Mouse (Mus musculus): ENCODE measurements around the gene Zfp111. TPM values are rescaled to one million over a fixed set of nuclear protein-coding genes. Genes with fewer than 3 reads are reported as not detected.

Zfp111 gene
- polyA plus RNA-seq, 1 experiment from 2014 or later = 4.0 TPM

- peak within 1 kb of the TSS; percentile 67 for H3K9ac ChIP-seq (ENCODE audit: low read length)
- WGBS = 5% methylated on average over 28 of the region's 28 CpGs
- H3K9me3 ChIP-seq (ENCODE audit: control insufficient read depth, low read length) = no peaks in the 10 kb centered on the region
- H3K27ac ChIP-seq (replicated peaks) = no peak within 1 kb of the TSS
- no peaks in the 10 kb centered on the region; the same call in 1 of the 2 replicates for H3K4me1 ChIP-seq (replicated peaks; ENCODE audit: control insufficient read depth, insufficient read depth)
- H3K36me3 ChIP-seq (ENCODE audit: control insufficient read depth, insufficient read depth, low read length) = no peaks in the 10 kb centered on the region; the same call in 1 of the 2 replicates
- no peaks in the 10 kb centered on the region for H3K27me3 ChIP-seq (ENCODE audit: control insufficient read depth, insufficient read depth, low read length)
- ATAC-seq (ENCODE audit: low FRiP score, low TSS enrichment) (peak; percentile 87), DNase-seq (ENCODE audit: low spot score) (peak; percentile 63)
- TF ChIP-seq EP300 (optimal IDR thresholded peaks at IDR 0.05) (no peak), CTCF (IDR thresholded peaks at IDR 0.05; ENCODE audit: low read depth) (peak; percentile 18; the same call in 1 of the 2 replicates)
- H3K4me2 ChIP-seq (replicated peaks; ENCODE audit: low read depth) = peak within 1 kb of the TSS; percentile 73
- H3K4me3 ChIP-seq (ENCODE audit: low read depth, low read length) = peak within 1 kb of the TSS; percentile 72
Observed at GRCm38 (mm10) chr7:24237040-24237791, 26.0 kb upstream of the Zfp111 start, which contains the start of gene Zfp109. Zfp109 (minus strand) TSS chr7:24237560.

GRCm38 (mm10) chr7:24210296-24210695 lies 947 bp downstream of the Zfp111 start:
- 72% methylated on average over 2 of the region's 2 CpGs for WGBS
- no peak for TF ChIP-seq CTCF (IDR thresholded peaks at IDR 0.05; ENCODE audit: low read depth)
- TF ChIP-seq EP300 (optimal IDR thresholded peaks at IDR 0.05) = no peak
- ATAC-seq (ENCODE audit: low FRiP score, low TSS enrichment) (no peak), DNase-seq (ENCODE audit: low spot score) (no peak)
- no peak overlapping the region for H3K4me3 ChIP-seq (ENCODE audit: low read depth, low read length)
- no peaks in the 10 kb centered on the region for H3K27me3 ChIP-seq (ENCODE audit: control insufficient read depth, insufficient read depth, low read length)
- H3K36me3 ChIP-seq (ENCODE audit: control insufficient read depth, insufficient read depth, low read length) = 0 out of 2 replicates have a peak, but pooled peaks cover 3% of the 10 kb centered on the region
- no peak overlapping the region for H3K27ac ChIP-seq (replicated peaks)
- H3K4me2 ChIP-seq (replicated peaks; ENCODE audit: low read depth) = no peak overlapping the region
- no peak overlapping the region for H3K9ac ChIP-seq (ENCODE audit: low read length)
- H3K9me3 ChIP-seq (ENCODE audit: control insufficient read depth, low read length) = no peaks in the 10 kb centered on the region
- H3K4me1 ChIP-seq (replicated peaks; ENCODE audit: control insufficient read depth, insufficient read depth) = peaks cover 2% of the 10 kb centered on the region; the same call in 1 of the 2 replicates

DNA sequence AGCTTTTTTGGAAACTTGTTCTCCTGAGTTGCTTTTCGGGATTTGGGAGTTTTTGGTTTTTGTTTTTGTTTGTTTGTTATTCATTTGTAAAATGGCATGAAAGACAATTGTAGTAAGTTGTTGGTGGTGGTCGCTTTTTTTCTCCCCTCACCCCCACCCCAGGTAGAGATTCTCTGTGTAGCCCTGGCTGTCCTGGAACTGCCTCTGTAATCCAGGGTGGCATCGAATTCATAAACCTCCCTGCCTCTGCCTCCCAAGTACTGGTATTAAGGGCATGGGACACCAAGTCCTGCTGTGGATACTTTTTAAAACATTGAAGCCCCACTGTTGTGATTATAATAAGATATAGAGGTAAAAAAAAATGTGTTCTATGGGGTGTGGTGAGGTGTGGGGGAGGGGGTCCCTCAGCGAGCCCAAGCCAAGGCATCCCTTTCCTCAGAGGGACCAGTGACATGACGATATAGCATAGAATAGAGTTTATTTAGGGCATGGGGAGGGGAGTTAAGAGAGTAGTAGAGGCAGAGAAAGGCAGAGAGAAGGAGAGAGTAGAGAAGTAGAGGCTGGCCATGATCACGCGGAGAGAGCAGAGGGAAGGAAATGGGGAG lies 2.9 kb downstream of the Zfp111 start:
- H3K4me2 ChIP-seq (replicated peaks; ENCODE audit: low read depth) = peak overlapping the region; percentile 69
- no peak overlapping the region for H3K9ac ChIP-seq (ENCODE audit: low read length)
- no peak for ATAC-seq (ENCODE audit: low FRiP score, low TSS enrichment)
- DNase-seq (ENCODE audit: low spot score) = no peak
- 0 out of 2 replicates have a peak, but pooled peaks cover 3% of the 10 kb centered on the region for H3K36me3 ChIP-seq (ENCODE audit: control insufficient read depth, insufficient read depth, low read length)
- peak overlapping the region; percentile 61 for H3K4me3 ChIP-seq (ENCODE audit: low read depth, low read length)
- no peak overlapping the region for H3K27ac ChIP-seq (replicated peaks)
- TF ChIP-seq EP300 (optimal IDR thresholded peaks at IDR 0.05) = no peak
- no peak for TF ChIP-seq CTCF (IDR thresholded peaks at IDR 0.05; ENCODE audit: low read depth)
- no peaks in the 10 kb centered on the region for H3K27me3 ChIP-seq (ENCODE audit: control insufficient read depth, insufficient read depth, low read length)
- peaks cover 2% of the 10 kb centered on the region; the same call in 1 of the 2 replicates for H3K4me1 ChIP-seq (replicated peaks; ENCODE audit: control insufficient read depth, insufficient read depth)
- 54% methylated on average over 7 of the region's 7 CpGs for WGBS
- H3K9me3 ChIP-seq (ENCODE audit: control insufficient read depth, low read length) = no peaks in the 10 kb centered on the region

- Histone ChIP-seq H3K9me3 (ENCODE audit: control insufficient read depth, low read length) (no peaks in the 10 kb centered on the region), H3K9ac (ENCODE audit: low read length) (peak overlapping the region; percentile 82), H3K27ac (replicated peaks) (peak overlapping the region; percentile 77), H3K36me3 (ENCODE audit: control insufficient read depth, insufficient read depth, low read length) (0 out of 2 replicates have a peak, but pooled peaks cover 3% of the 10 kb centered on the region), H3K4me2 (replicated peaks; ENCODE audit: low read depth) (peak overlapping the region; percentile 69), H3K4me1 (replicated peaks; ENCODE audit: control insufficient read depth, insufficient read depth) (peaks cover 2% of the 10 kb centered on the region; the same call in 1 of the 2 replicates), H3K4me3 (ENCODE audit: low read depth, low read length) (peak overlapping the region; percentile 61), H3K27me3 (ENCODE audit: control insufficient read depth, insufficient read depth, low read length) (no peaks in the 10 kb centered on the region)
- ATAC-seq (ENCODE audit: low FRiP score, low TSS enrichment) (peak; percentile 90), DNase-seq (ENCODE audit: low spot score) (peak; percentile 71)
- 9% methylated on average over 24 of the region's 24 CpGs for WGBS
- TF ChIP-seq EP300 (optimal IDR thresholded peaks at IDR 0.05) (no peak), CTCF (IDR thresholded peaks at IDR 0.05; ENCODE audit: low read depth) (0 out of 2 replicates have a peak, but pooled peaks have one; percentile 15)
Observed at GRCm38 (mm10) chr7:24207488-24208261, 3.6 kb downstream of the Zfp111 start.

GRCm38 (mm10) chr7:24196961-24197360 lies 14.3 kb downstream of the Zfp111 start:
- Histone ChIP-seq H3K4me3 (ENCODE audit: low read depth, low read length) (no peak overlapping the region), H3K36me3 (ENCODE audit: control insufficient read depth, insufficient read depth, low read length) (peaks cover 33% of the 10 kb centered on the region), H3K27me3 (ENCODE audit: control insufficient read depth, insufficient read depth, low read length) (no peaks in the 10 kb centered on the region), H3K27ac (replicated peaks) (no peak overlapping the region), H3K4me1 (replicated peaks; ENCODE audit: control insufficient read depth, insufficient read depth) (no peaks in the 10 kb centered on the region), H3K4me2 (replicated peaks; ENCODE audit: low read depth) (no peak overlapping the region), H3K9ac (ENCODE audit: low read length) (no peak overlapping the region), H3K9me3 (ENCODE audit: control insufficient read depth, low read length) (no peaks in the 10 kb centered on the region)
- DNase-seq (ENCODE audit: low spot score) (no peak), ATAC-seq (ENCODE audit: low FRiP score, low TSS enrichment) (no peak)
- TF ChIP-seq EP300 (optimal IDR thresholded peaks at IDR 0.05) (no peak), CTCF (IDR thresholded peaks at IDR 0.05; ENCODE audit: low read depth) (no peak)
- WGBS = 92% methylated on average over 4 of the region's 4 CpGs
